Mouse (Mus musculus) neural tube, embryonic 11.5 days (tissue): ENCODE data around the gene Sufu. TPM values are rescaled to one million over a fixed set of nuclear protein-coding genes. Genes with fewer than 3 reads are reported as not detected.

Experiments used
- ATAC-seq: fragments of 200-750 bp; cut with Nextera tagmentation; 2 replicates; pipeline ENCODE4 v1.8.0; 2017; ENCODE audit warnings: moderate number of reproducible peaks, mild to moderate bottlenecking, moderate TSS enrichment, moderate library complexity; ENCODE audit not compliant: insufficient read depth, low FRiP score, low TSS enrichment
- DNase-seq: peaks from one replicate; pipeline ENCODE4 v3.0.0-alpha.2; 2015; ENCODE audit warnings: low spot score
- H3K27ac ChIP-seq: fragments of 300-500 bp; sonication (generic); 2 replicates; pipeline ENCODE4 v1.5.1; 2014; ENCODE audit warnings: low read depth, mild to moderate bottlenecking, low read length
- H3K27me3 ChIP-seq: fragments of 300-500 bp; sonication (generic); 2 replicates; pipeline ENCODE4 v1.6.1; 2014; ENCODE audit warnings: mild to moderate bottlenecking, low read length, mixed read lengths; ENCODE audit not compliant: control insufficient read depth, insufficient read depth
- H3K36me3 ChIP-seq: fragments of 300-500 bp; sonication (generic); 2 replicates; pipeline ENCODE4 v1.6.1; 2014; ENCODE audit warnings: mild to moderate bottlenecking, low read length, moderate library complexity, mixed read lengths; ENCODE audit not compliant: control insufficient read depth, insufficient read depth
- H3K4me1 ChIP-seq: fragments of 300-500 bp; sonication (generic); 2 replicates; pipeline ENCODE4 v1.6.1; 2014; ENCODE audit warnings: low read length, mixed read lengths; ENCODE audit not compliant: control insufficient read depth, insufficient read depth
- H3K4me2 ChIP-seq: fragments of 300-500 bp; sonication (generic); 2 replicates; pipeline ENCODE4 v1.6.1; 2014; ENCODE audit warnings: low read depth, mild to moderate bottlenecking, moderate library complexity
- H3K4me3 ChIP-seq: fragments of 300-500 bp; sonication (generic); 2 replicates; pipeline ENCODE4 v1.5.1; 2014; ENCODE audit warnings: low read depth, low read length
- H3K9ac ChIP-seq: fragments of 300-500 bp; sonication (generic); 2 replicates; pipeline ENCODE4 v1.6.1; 2014; ENCODE audit warnings: mild to moderate bottlenecking, low read length
- H3K9me3 ChIP-seq: fragments of 300-500 bp; sonication (generic); 2 replicates; pipeline ENCODE4 v1.6.1; 2016; ENCODE audit warnings: low read length; ENCODE audit not compliant: control insufficient read depth
- WGBS: fragments of 180-500 bp; shearing (Covaris S2); extraction: QIAGEN DNeasy Blood & Tissue Kit; methylation state at CpG from one replicate; pipeline ENCODE4 v1.1.7; 2014; 5-methylcytosine and 5-hydroxymethylcytosine counted together
- polyA plus RNA-seq: library from polyadenylated mRNA; unstranded; fragments of >200 nt; fragmentation: Nextera tagmentation; extraction: Ambion mirVana; gene quantifications from 2 replicates; pipeline ENCODE4 v1.2.1, GENCODE M21; 2014

The Sufu gene
- polyA plus RNA-seq, 1 experiment from 2014 or later: 44.1 TPM

- Histone ChIP-seq H3K27me3 (no peaks in the 10 kb centered on the region), H3K9ac (no peak overlapping the region), H3K4me1 (peaks cover 65% of the 10 kb centered on the region), H3K4me3 (no peak overlapping the region), H3K9me3 (no peaks in the 10 kb centered on the region), H3K4me2 (no peak overlapping the region), H3K36me3 (no peaks in the 10 kb centered on the region), H3K27ac (no peak overlapping the region)
- ATAC-seq (no peak), DNase-seq (no peak)
- 51% methylated on average over 10 of the region's 10 CpGs for WGBS
Measured at GRCm38 (mm10) chr19:46525691-46526631, 129.3 kb downstream of the Sufu start.

GRCm38 (mm10) chr19:46527632-46528528 lies 131.2 kb downstream of the Sufu start:
- H3K27ac ChIP-seq: peak overlapping the region; percentile 88
- peak overlapping the region; percentile 53 for H3K4me2 ChIP-seq
- DNase-seq (no peak), ATAC-seq (no peak)
- H3K9ac ChIP-seq: peak overlapping the region; percentile 52
- peak overlapping the region; percentile 21; the same call in 1 of the 2 replicates for H3K4me3 ChIP-seq
- no peaks in the 10 kb centered on the region for H3K9me3 ChIP-seq
- H3K36me3 ChIP-seq: no peaks in the 10 kb centered on the region
- peaks cover 81% of the 10 kb centered on the region for H3K4me1 ChIP-seq
- WGBS: 12% methylated on average over 17 of the region's 17 CpGs
- no peaks in the 10 kb centered on the region for H3K27me3 ChIP-seq

GRCm38 (mm10) chr19:46528529-46529213 lies 132.0 kb downstream of the Sufu start:
- peak overlapping the region; percentile 21 for H3K4me3 ChIP-seq
- peak; percentile 71 for DNase-seq
- H3K9ac ChIP-seq: peak overlapping the region; percentile 52
- no peaks in the 10 kb centered on the region for H3K36me3 ChIP-seq
- H3K4me2 ChIP-seq: peak overlapping the region; percentile 53
- no peaks in the 10 kb centered on the region for H3K27me3 ChIP-seq
- peak overlapping the region; percentile 88 for H3K27ac ChIP-seq
- WGBS: under 1% methylated on average over 20 of the region's 20 CpGs
- ATAC-seq: peak; percentile 38
- no peaks in the 10 kb centered on the region for H3K9me3 ChIP-seq
- peaks cover 82% of the 10 kb centered on the region for H3K4me1 ChIP-seq

- WGBS: 4% methylated on average over 13 of the region's 13 CpGs
- ATAC-seq (no peak), DNase-seq (peak; percentile 51)
- Histone ChIP-seq H3K4me1 (peaks cover 75% of the 10 kb centered on the region), H3K36me3 (no peaks in the 10 kb centered on the region), H3K9ac (peak overlapping the region; percentile 52), H3K4me2 (peak overlapping the region; percentile 53), H3K9me3 (no peaks in the 10 kb centered on the region), H3K4me3 (no peak overlapping the region), H3K27ac (peak overlapping the region; percentile 88), H3K27me3 (no peaks in the 10 kb centered on the region)
Measured at GRCm38 (mm10) chr19:46529601-46530448, 133.1 kb downstream of the Sufu start.

- peak overlapping the region; percentile 33 for H3K9ac ChIP-seq
- H3K4me2 ChIP-seq: 0 out of 2 replicates have a peak overlapping the region, but pooled peaks have one; percentile 5
- no peaks in the 10 kb centered on the region for H3K36me3 ChIP-seq
- peak overlapping the region; percentile 88 for H3K27ac ChIP-seq
- H3K9me3 ChIP-seq: no peaks in the 10 kb centered on the region
- no peak for ATAC-seq
- H3K4me1 ChIP-seq: peaks cover 75% of the 10 kb centered on the region
- no peak overlapping the region for H3K4me3 ChIP-seq
- WGBS: 10% methylated on average over 8 of the region's 8 CpGs
- no peaks in the 10 kb centered on the region for H3K27me3 ChIP-seq
- no peak for DNase-seq
Measured at GRCm38 (mm10) chr19:46530449-46530990, 133.8 kb downstream of the Sufu start.

GRCm38 (mm10) chr19:46531071-46532030 lies 134.7 kb downstream of the Sufu start:
- no peak overlapping the region for H3K4me3 ChIP-seq
- DNase-seq (peak; percentile 44), ATAC-seq (no peak)
- no peak overlapping the region; the same call in 1 of the 2 replicates for H3K9ac ChIP-seq
- no peaks in the 10 kb centered on the region for H3K27me3 ChIP-seq
- 7% methylated on average over 16 of the region's 16 CpGs for WGBS
- H3K4me2 ChIP-seq: 0 out of 2 replicates have a peak overlapping the region, but pooled peaks have one; percentile 5
- H3K27ac ChIP-seq: peak overlapping the region; percentile 56
- H3K36me3 ChIP-seq: no peaks in the 10 kb centered on the region
- H3K9me3 ChIP-seq: no peaks in the 10 kb centered on the region
- H3K4me1 ChIP-seq: peaks cover 69% of the 10 kb centered on the region
